Mouse (Mus musculus) limb, embryonic 12.5 days (tissue): Measurements from ENCODE around the gene Zfp97. TPM values are rescaled to one million over a fixed set of nuclear protein-coding genes. Genes with fewer than 3 reads are reported as not detected.
"Not testable (repeated sequence)": the region's sequence is repeated elsewhere in the genome, so short reads cannot be mapped to it uniquely, and the experiment has no call there.

Source experiments
- ATAC-seq: fragments of 200-750 bp; cut with Nextera tagmentation; 2 replicates; pipeline ENCODE4 v1.8.0; 2017; ENCODE audit warnings: low read depth, moderate TSS enrichment; ENCODE audit not compliant: insufficient number of reproducible peaks, insufficient read depth, low FRiP score, low TSS enrichment
- H3K27ac ChIP-seq: fragments of 300-500 bp; sonication (generic); 2 replicates; pipeline ENCODE4 v1.5.1; 2016; ENCODE audit warnings: mild to moderate bottlenecking, moderate library complexity
- H3K27me3 ChIP-seq: fragments of 300-500 bp; sonication (generic); 2 replicates; pipeline ENCODE4 v1.6.1; 2016; ENCODE audit warnings: mild to moderate bottlenecking, moderate library complexity
- H3K36me3 ChIP-seq: fragments of 300-500 bp; sonication (generic); 2 replicates; pipeline ENCODE4 v1.6.1; 2016; ENCODE audit warnings: mild to moderate bottlenecking, moderate library complexity
- H3K4me1 ChIP-seq: fragments of 300-500 bp; sonication (generic); replicated peaks from 2 replicates; pipeline ENCODE4 v1.6.1; 2016
- H3K4me2 ChIP-seq: fragments of 300-500 bp; sonication (generic); 2 replicates; pipeline ENCODE4 v1.6.1; 2016; ENCODE audit warnings: mild to moderate bottlenecking, moderate library complexity
- H3K4me3 ChIP-seq: fragments of 300-500 bp; sonication (generic); replicated peaks from 2 replicates; pipeline ENCODE4 v1.5.1; 2016; ENCODE audit warnings: mild to moderate bottlenecking
- H3K9ac ChIP-seq: fragments of 300-500 bp; sonication (generic); replicated peaks from 2 replicates; pipeline ENCODE4 v1.6.1; 2016; ENCODE audit warnings: mild to moderate bottlenecking, moderate library complexity
- H3K9me3 ChIP-seq: fragments of 300-500 bp; sonication (generic); 2 replicates; pipeline ENCODE4 v1.6.1; 2016; ENCODE audit warnings: mild to moderate bottlenecking, moderate library complexity
- WGBS: fragments of 180-500 bp; shearing (Covaris S2); methylation state at CpG from one replicate; pipeline ENCODE4 v1.1.7; 2016; 5-methylcytosine and 5-hydroxymethylcytosine counted together
- polyA plus RNA-seq: library from polyadenylated mRNA; unstranded; fragments of >200 nt; fragmentation: Nextera tagmentation; extraction: Ambion mirVana; gene quantifications from 2 replicates; pipeline ENCODE4 v1.2.1, GENCODE M21; 2016

The Zfp97 gene
- polyA plus RNA-seq, result 5.3 and 6.0 TPM in 2 replicates

DNA sequence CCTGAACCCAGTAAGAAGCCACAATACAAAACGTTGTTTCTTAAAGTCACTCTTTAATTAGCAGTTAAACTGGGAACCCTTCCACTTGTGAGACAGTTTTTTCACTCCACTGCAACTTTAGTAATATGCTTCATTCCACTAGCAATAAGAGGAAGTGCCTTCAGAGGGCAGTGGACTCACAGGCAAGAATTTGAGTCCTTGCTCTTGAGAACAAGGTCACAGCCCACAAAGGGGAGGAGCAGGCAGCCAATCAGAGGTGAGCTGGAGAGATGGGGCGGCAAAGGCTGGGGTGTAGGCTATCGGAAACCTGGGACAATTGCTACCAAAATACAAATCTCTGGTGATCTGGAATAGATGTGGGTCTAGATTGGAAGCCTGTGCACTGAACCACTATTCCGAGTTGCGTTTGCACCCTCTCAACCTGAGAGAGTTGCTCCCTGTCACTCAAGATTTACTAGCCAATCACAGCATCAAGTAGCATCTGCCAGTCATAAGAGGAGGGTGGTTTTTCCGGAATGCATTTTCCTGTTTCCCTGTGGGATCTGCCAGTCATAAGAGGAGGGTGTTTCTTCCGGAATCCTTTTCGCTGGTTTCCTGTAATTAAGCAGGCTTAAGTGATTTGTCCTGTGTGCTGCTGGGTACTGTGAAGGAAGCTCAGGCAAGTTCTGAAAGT is at the start of gene Zfp97:
Gene Zfp97, plus strand, starts transcription at position 586 of the 673 bp plus-strand sequence.
- H3K9me3 ChIP-seq, H3K27me3 ChIP-seq, H3K9ac ChIP-seq, H3K27ac ChIP-seq, H3K36me3 ChIP-seq, H3K4me3 ChIP-seq, H3K4me2 ChIP-seq, H3K4me1 ChIP-seq: not testable (repeated sequence)
- no CpG with 5 or more reads among the region's 8 CpGs for WGBS
- ATAC-seq, result peak; percentile 87

DNA sequence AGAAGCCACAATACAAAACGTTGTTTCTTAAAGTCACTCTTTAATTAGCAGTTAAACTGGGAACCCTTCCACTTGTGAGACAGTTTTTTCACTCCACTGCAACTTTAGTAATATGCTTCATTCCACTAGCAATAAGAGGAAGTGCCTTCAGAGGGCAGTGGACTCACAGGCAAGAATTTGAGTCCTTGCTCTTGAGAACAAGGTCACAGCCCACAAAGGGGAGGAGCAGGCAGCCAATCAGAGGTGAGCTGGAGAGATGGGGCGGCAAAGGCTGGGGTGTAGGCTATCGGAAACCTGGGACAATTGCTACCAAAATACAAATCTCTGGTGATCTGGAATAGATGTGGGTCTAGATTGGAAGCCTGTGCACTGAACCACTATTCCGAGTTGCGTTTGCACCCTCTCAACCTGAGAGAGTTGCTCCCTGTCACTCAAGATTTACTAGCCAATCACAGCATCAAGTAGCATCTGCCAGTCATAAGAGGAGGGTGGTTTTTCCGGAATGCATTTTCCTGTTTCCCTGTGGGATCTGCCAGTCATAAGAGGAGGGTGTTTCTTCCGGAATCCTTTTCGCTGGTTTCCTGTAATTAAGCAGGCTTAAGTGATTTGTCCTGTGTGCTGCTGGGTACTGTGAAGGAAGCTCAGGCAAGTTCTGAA is 57.7 kb downstream of the Zfp97 start:
- not testable (repeated sequence) for H3K4me3 ChIP-seq, H3K36me3 ChIP-seq, H3K4me1 ChIP-seq, H3K27ac ChIP-seq, H3K4me2 ChIP-seq, H3K27me3 ChIP-seq, H3K9ac ChIP-seq, H3K9me3 ChIP-seq
- peak; percentile 90 for ATAC-seq
- no CpG with 5 or more reads among the region's 8 CpGs for WGBS

DNA sequence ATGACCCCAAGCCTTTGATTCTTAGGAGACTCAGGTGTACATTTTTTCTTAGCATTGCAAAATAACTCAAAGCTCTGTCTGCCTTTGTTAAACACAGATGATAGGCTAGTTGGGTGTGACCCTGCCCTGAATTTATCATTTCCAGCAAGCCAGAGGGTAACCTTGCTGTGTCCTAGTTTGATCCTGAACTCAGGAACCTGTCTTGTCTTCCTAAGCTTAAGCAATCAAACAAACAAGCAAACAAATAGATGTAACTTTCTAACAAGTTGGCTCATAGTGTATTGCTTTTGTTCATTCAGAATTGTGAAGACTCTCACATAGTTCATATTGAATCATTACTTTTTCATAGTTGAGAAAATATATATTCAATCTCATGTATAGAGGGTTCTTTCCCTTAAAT is 73.5 kb downstream of the Zfp97 start:
- not testable (repeated sequence) for H3K27me3 ChIP-seq, H3K4me1 ChIP-seq, H3K27ac ChIP-seq, H3K9ac ChIP-seq, H3K4me3 ChIP-seq, ATAC-seq, H3K4me2 ChIP-seq
- H3K36me3 ChIP-seq, result peaks cover 19% of the 10 kb centered on the region; the same call in 1 of the 2 replicates
- peaks cover 37% of the 10 kb centered on the region for H3K9me3 ChIP-seq

DNA sequence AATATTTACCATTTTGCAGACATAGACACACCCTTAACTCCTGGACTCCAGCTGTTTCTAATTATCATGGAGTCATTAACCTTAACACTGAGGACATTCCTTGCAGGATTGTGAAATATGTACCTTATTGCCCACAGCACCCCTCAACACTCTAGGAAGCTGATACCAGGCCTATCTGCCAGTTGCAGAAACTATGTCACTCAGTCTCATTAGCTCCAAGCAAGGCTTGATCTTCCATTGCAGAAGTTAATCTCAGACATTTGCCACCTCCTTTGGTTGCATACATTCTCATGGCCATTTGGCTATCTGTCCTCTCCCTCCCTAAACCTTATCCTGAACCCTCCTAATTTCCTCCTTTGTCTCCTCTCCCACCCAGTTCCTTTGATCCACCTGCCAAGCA is 74.0 kb downstream of the Zfp97 start:
- Histone ChIP-seq H3K4me3 (no peak overlapping the region), H3K27me3 (no peaks in the 10 kb centered on the region), H3K36me3 (peaks cover 19% of the 10 kb centered on the region; the same call in 1 of the 2 replicates), H3K4me2 (no peak overlapping the region), H3K27ac (no peak overlapping the region), H3K9ac (no peak overlapping the region), H3K4me1 (no peaks in the 10 kb centered on the region), H3K9me3 (peaks cover 38% of the 10 kb centered on the region)
- ATAC-seq, result no peak

DNA sequence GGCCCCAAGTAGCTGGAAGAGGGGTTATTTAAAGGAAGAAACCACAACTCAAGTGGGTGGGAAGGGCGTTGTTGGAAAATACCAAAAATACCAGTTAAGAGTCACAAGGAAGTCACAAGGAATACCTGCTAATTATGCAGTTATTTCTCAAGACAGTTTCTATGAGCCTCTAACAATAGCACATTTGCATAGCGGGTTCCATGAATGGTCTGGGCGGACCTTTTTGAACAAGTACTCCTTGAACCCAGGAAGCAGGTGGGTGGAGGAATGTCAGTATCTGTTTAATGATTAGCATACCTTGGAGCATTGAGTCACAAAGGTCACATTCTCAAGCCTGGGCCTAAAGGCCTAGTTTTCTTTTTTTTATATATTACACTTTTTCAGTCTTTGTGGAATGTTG is 74.9 kb downstream of the Zfp97 start:
- H3K4me2 ChIP-seq, ATAC-seq, H3K27ac ChIP-seq, H3K27me3 ChIP-seq, H3K4me1 ChIP-seq, H3K4me3 ChIP-seq, H3K9ac ChIP-seq: not testable (repeated sequence)
- peaks cover 47% of the 10 kb centered on the region for H3K9me3 ChIP-seq
- WGBS, result 95% methylated on average over 3 of the region's 3 CpGs
- peaks cover 22% of the 10 kb centered on the region; the same call in 1 of the 2 replicates for H3K36me3 ChIP-seq

Other genes with a start within 250 kb of the Zfp97 start
- gene Zfp960, start 57.3 kb upstream of the Zfp97 start, polyA plus RNA-seq, result 6.4 and 7.3 TPM in 2 replicates